Mouse (Mus musculus): ENCODE data around the gene Mfrp. TPM values are rescaled to one million over a fixed set of nuclear protein-coding genes. Genes with fewer than 3 reads are reported as not detected.

Mfrp gene
- polyA plus RNA-seq, 1 experiment from 2014 or later, result 0.08 TPM

- H3K36me3 ChIP-seq (ENCODE audit: control insufficient read depth, insufficient read depth, low read length), result no peaks in the 10 kb centered on the region
- H3K4me1 ChIP-seq (ENCODE audit: control insufficient read depth, insufficient read depth, low read length), result peaks cover 38% of the 10 kb centered on the region
- WGBS, result 25% methylated on average over 5 of the region's 5 CpGs
- no peak overlapping the region for H3K4me2 ChIP-seq (ENCODE audit: low read depth, low read length)
- ATAC-seq (ENCODE audit: insufficient read depth, low FRiP score), result 0 out of 2 replicates have a peak, but pooled peaks have one; percentile 5
- H3K27ac ChIP-seq (ENCODE audit: low read length), result no peak overlapping the region
- no peaks in the 10 kb centered on the region for H3K27me3 ChIP-seq (ENCODE audit: control insufficient read depth, insufficient read depth, low read length)
- no peaks in the 10 kb centered on the region for H3K9me3 ChIP-seq (replicated peaks; ENCODE audit: control insufficient read depth, low read length)
- no peak overlapping the region for H3K9ac ChIP-seq (ENCODE audit: low read length)
- H3K4me3 ChIP-seq (replicated peaks; ENCODE audit: low read length), result no peak overlapping the region
These were observed 24.8 kb upstream of the Mfrp start for GRCm38 (mm10) chr9:44076764-44077120.

- no peak for ATAC-seq (ENCODE audit: insufficient read depth, low FRiP score)
- Histone ChIP-seq H3K36me3 (ENCODE audit: control insufficient read depth, insufficient read depth, low read length) (no peaks in the 10 kb centered on the region), H3K9ac (ENCODE audit: low read length) (no peak overlapping the region), H3K4me2 (ENCODE audit: low read depth, low read length) (no peak overlapping the region), H3K4me3 (replicated peaks; ENCODE audit: low read length) (no peak overlapping the region), H3K27me3 (ENCODE audit: control insufficient read depth, insufficient read depth, low read length) (no peaks in the 10 kb centered on the region), H3K9me3 (replicated peaks; ENCODE audit: control insufficient read depth, low read length) (no peaks in the 10 kb centered on the region), H3K27ac (ENCODE audit: low read length) (no peak overlapping the region), H3K4me1 (ENCODE audit: control insufficient read depth, insufficient read depth, low read length) (peaks cover 31% of the 10 kb centered on the region)
- 88% methylated on average over 11 of the region's 11 CpGs for WGBS
These were observed 24.1 kb upstream of the Mfrp start for GRCm38 (mm10) chr9:44077266-44077910.

- 75% methylated on average over 10 of the region's 10 CpGs for WGBS
- Histone ChIP-seq H3K4me1 (ENCODE audit: control insufficient read depth, insufficient read depth, low read length) (peaks cover 27% of the 10 kb centered on the region), H3K27ac (ENCODE audit: low read length) (peak overlapping the region; percentile 67), H3K36me3 (ENCODE audit: control insufficient read depth, insufficient read depth, low read length) (no peaks in the 10 kb centered on the region), H3K4me3 (replicated peaks; ENCODE audit: low read length) (no peak overlapping the region), H3K9ac (ENCODE audit: low read length) (peak overlapping the region; percentile 36; the same call in 1 of the 2 replicates), H3K4me2 (ENCODE audit: low read depth, low read length) (peak overlapping the region; percentile 27; the same call in 1 of the 2 replicates), H3K9me3 (replicated peaks; ENCODE audit: control insufficient read depth, low read length) (no peaks in the 10 kb centered on the region), H3K27me3 (ENCODE audit: control insufficient read depth, insufficient read depth, low read length) (no peaks in the 10 kb centered on the region)
- ATAC-seq (ENCODE audit: insufficient read depth, low FRiP score), result no peak
These were observed 23.3 kb upstream of the Mfrp start for GRCm38 (mm10) chr9:44078136-44078797.

- peaks cover 35% of the 10 kb centered on the region for H3K4me1 ChIP-seq (ENCODE audit: control insufficient read depth, insufficient read depth, low read length)
- H3K9ac ChIP-seq (ENCODE audit: low read length), result peak overlapping the region; percentile 36; the same call in 1 of the 2 replicates
- no peak overlapping the region for H3K4me3 ChIP-seq (replicated peaks; ENCODE audit: low read length)
- no peaks in the 10 kb centered on the region for H3K27me3 ChIP-seq (ENCODE audit: control insufficient read depth, insufficient read depth, low read length)
- H3K4me2 ChIP-seq (ENCODE audit: low read depth, low read length), result peak overlapping the region; percentile 27; the same call in 1 of the 2 replicates
- peak; percentile 87 for ATAC-seq (ENCODE audit: insufficient read depth, low FRiP score)
- H3K36me3 ChIP-seq (ENCODE audit: control insufficient read depth, insufficient read depth, low read length), result no peaks in the 10 kb centered on the region
- WGBS, result 22% methylated on average over 16 of the region's 16 CpGs
- H3K27ac ChIP-seq (ENCODE audit: low read length), result peak overlapping the region; percentile 67
- no peaks in the 10 kb centered on the region for H3K9me3 ChIP-seq (replicated peaks; ENCODE audit: control insufficient read depth, low read length)
These were observed 22.4 kb upstream of the Mfrp start for GRCm38 (mm10) chr9:44078955-44079756.

GRCm38 (mm10) chr9:44079997-44080780 lies 21.3 kb upstream of the Mfrp start:
- Histone ChIP-seq H3K4me1 (ENCODE audit: control insufficient read depth, insufficient read depth, low read length) (peaks cover 39% of the 10 kb centered on the region), H3K9ac (ENCODE audit: low read length) (no peak overlapping the region), H3K27me3 (ENCODE audit: control insufficient read depth, insufficient read depth, low read length) (no peaks in the 10 kb centered on the region), H3K4me3 (replicated peaks; ENCODE audit: low read length) (no peak overlapping the region), H3K27ac (ENCODE audit: low read length) (0 out of 2 replicates have a peak overlapping the region, but pooled peaks have one; percentile 6), H3K4me2 (ENCODE audit: low read depth, low read length) (no peak overlapping the region), H3K9me3 (replicated peaks; ENCODE audit: control insufficient read depth, low read length) (no peaks in the 10 kb centered on the region), H3K36me3 (ENCODE audit: control insufficient read depth, insufficient read depth, low read length) (no peaks in the 10 kb centered on the region)
- WGBS, result 58% methylated on average over 10 of the region's 10 CpGs
- no peak for ATAC-seq (ENCODE audit: insufficient read depth, low FRiP score)

- Histone ChIP-seq H3K9ac (ENCODE audit: low read length) (no peak overlapping the region), H3K27me3 (ENCODE audit: control insufficient read depth, insufficient read depth, low read length) (no peaks in the 10 kb centered on the region), H3K9me3 (replicated peaks; ENCODE audit: control insufficient read depth, low read length) (no peaks in the 10 kb centered on the region), H3K36me3 (ENCODE audit: control insufficient read depth, insufficient read depth, low read length) (no peaks in the 10 kb centered on the region), H3K4me1 (ENCODE audit: control insufficient read depth, insufficient read depth, low read length) (peaks cover 44% of the 10 kb centered on the region), H3K4me2 (ENCODE audit: low read depth, low read length) (no peak overlapping the region), H3K27ac (ENCODE audit: low read length) (no peak overlapping the region), H3K4me3 (replicated peaks; ENCODE audit: low read length) (no peak overlapping the region)
- 58% methylated on average over 5 of the region's 5 CpGs for WGBS
- ATAC-seq (ENCODE audit: insufficient read depth, low FRiP score), result no peak
These were observed 20.6 kb upstream of the Mfrp start for GRCm38 (mm10) chr9:44080953-44081352.

- H3K36me3 ChIP-seq (ENCODE audit: control insufficient read depth, insufficient read depth, low read length), result no peaks in the 10 kb centered on the region
- H3K4me3 ChIP-seq (replicated peaks; ENCODE audit: low read length), result no peak overlapping the region
- WGBS, result 65% methylated on average over 5 of the region's 5 CpGs
- no peak for ATAC-seq (ENCODE audit: insufficient read depth, low FRiP score)
- no peak overlapping the region for H3K9ac ChIP-seq (ENCODE audit: low read length)
- no peaks in the 10 kb centered on the region for H3K27me3 ChIP-seq (ENCODE audit: control insufficient read depth, insufficient read depth, low read length)
- no peaks in the 10 kb centered on the region for H3K9me3 ChIP-seq (replicated peaks; ENCODE audit: control insufficient read depth, low read length)
- no peak overlapping the region for H3K27ac ChIP-seq (ENCODE audit: low read length)
- no peak overlapping the region for H3K4me2 ChIP-seq (ENCODE audit: low read depth, low read length)
- H3K4me1 ChIP-seq (ENCODE audit: control insufficient read depth, insufficient read depth, low read length), result peaks cover 46% of the 10 kb centered on the region
These were observed 19.9 kb upstream of the Mfrp start for GRCm38 (mm10) chr9:44081581-44081980.

- no peaks in the 10 kb centered on the region for H3K36me3 ChIP-seq (ENCODE audit: control insufficient read depth, insufficient read depth, low read length)
- no peak overlapping the region for H3K4me3 ChIP-seq (replicated peaks; ENCODE audit: low read length)
- no peak overlapping the region for H3K9ac ChIP-seq (ENCODE audit: low read length)
- H3K27ac ChIP-seq (ENCODE audit: low read length), result no peak overlapping the region
- H3K4me2 ChIP-seq (ENCODE audit: low read depth, low read length), result no peak overlapping the region
- 88% methylated on average over 5 of the region's 5 CpGs for WGBS
- no peaks in the 10 kb centered on the region for H3K27me3 ChIP-seq (ENCODE audit: control insufficient read depth, insufficient read depth, low read length)
- H3K9me3 ChIP-seq (replicated peaks; ENCODE audit: control insufficient read depth, low read length), result no peaks in the 10 kb centered on the region
- ATAC-seq (ENCODE audit: insufficient read depth, low FRiP score), result no peak
- peaks cover 49% of the 10 kb centered on the region for H3K4me1 ChIP-seq (ENCODE audit: control insufficient read depth, insufficient read depth, low read length)
These were observed 19.3 kb upstream of the Mfrp start for GRCm38 (mm10) chr9:44082266-44082665.
